Mouse (Mus musculus) fibroblast of lung, adult 2 months (primary cell): ENCODE results near the gene Mydgf.

Experiments used
- DNase-seq: peaks from one replicate; pipeline ENCODE4 v3.0.0-alpha.2; 2011; ENCODE audit warnings: low read depth

The Mydgf gene

DNA sequence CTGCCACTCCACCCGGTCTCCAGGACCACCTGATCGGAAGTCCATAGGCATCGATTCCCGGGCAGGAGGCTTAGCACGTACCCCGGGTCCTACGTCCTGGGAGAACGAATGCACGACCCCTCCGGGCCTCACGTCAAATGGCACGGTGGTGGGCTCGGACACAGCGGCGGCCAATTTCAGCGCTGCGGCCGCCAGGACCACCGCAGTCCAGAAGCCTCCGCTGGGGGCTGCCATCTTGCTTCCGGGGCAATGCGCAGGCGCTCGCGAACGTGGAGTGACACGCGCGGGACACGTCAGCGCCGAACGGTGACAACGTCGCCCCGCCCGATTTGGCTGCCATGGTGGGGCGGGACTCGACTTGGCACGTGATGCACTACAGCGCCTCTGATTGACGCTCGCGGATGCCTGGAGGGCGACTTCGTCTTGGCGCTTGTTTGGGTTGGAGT, at the start of gene Mydgf:
Mydgf (minus strand) TSS at position 263 of the 446 bp plus-strand sequence.
- peak; percentile 86 for DNase-seq

DNA sequence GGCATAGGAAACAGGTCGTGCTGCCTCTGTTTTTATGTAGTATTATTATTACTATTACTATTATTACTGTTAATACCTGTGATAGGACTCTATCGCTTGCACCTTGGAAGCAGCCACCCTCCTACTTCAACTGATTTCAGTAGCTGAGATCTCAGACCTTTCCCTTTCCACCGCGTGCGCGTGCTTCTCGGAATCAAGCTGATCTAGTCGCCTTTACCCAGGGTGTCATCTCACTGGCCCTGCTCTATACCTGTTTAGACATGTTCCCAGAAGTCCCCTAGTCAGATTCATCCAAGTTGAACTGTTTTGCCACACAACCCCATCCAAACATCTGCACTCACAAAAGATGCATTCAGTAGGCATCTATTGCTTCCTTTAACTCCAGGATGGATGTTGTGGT, 49.7 kb upstream of the Mydgf start:
- DNase-seq, result no peak

GRCm38 (mm10) chr17:56229943-56230342, 46.2 kb upstream of the Mydgf start:
- no peak for DNase-seq

GRCm38 (mm10) chr17:56226566-56226965, 42.8 kb upstream of the Mydgf start:
- no peak for DNase-seq

DNA sequence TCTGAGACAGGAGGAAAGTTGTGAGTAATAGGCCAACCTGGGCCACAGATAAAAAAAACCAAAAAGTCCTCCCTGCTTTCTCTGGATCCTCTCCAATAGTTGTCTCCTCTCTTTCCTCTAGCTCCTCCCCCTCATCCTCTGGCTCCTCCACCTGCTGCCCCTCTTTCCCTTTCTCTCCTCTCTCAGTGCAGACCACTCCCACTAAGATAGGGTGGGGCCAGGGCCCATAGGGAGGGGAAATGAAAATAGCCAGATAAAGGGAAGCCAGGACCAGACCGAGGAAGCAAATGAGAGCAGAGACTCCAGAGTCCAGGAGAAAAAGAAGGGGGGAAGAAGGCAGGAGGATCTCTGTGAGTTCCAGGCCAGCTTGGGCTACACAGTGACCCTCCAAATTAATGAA, 41.2 kb upstream of the Mydgf start:
- DNase-seq, result no peak

- no peak for DNase-seq
These were observed 36.1 kb upstream of the Mydgf start for GRCm38 (mm10) chr17:56219805-56220204.

DNA sequence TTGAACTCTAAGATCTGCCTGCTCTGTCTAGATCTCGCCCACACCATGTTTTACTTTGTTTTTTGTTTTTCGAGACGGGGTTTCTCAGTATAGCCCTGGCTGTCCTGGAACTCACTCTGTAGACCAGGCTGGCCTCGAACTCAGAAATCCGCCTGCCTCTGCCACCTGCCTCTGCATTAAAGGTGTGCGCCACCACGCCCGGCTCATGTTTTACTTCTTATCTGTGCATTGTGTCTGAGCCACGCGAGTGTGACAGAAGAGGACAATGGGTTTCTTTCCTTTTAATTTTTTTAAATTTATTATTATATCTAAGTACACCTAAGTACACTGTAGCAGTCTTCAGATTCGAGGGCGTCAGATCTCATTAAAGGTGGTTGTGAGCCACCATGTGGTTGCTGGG, 35.5 kb upstream of the Mydgf start:
- no peak for DNase-seq

DNA sequence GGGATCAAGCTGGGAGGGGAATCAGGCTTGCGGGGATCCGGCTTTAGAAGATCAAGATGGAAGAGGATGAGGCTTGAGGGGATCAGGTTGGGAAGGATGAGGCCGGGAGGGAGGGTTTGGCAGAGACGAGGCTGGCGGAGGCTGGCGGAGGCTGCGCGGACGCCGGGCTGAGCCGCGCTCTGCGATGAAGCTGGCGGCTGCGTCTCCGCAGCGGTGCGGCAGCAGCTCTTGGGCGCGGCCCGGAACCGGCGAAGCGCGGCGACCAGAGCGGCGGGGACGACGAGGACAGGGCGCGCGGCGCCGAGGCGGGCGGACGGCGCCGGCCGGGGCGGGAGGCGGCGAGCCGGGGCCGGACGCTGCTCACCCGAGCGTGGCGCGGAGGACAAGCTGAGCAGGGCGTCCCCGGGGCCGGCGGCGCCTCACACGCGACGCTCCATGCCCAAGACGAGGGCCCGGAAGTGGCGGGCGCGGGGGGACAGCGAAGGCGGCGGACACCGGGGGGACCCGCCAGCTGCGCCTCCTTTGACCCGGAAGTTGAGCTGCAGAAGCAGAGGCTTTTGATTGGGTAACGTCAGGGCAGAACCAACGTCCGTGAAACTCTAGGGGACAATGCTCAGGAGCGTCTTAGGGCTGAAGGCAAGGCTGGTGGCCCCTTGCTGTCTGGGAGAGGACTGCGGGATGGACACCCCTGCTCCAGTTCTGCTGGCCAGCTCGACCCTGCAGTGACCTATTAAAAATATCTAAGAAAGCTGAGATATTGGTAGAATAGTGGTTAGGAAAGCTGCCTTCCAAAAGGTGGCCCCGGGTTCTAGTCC, 34.9 kb upstream of the Mydgf start, which contains the start of gene Dpp9:
Dpp9 (minus strand) TSS at position 529 of the 815 bp plus-strand sequence.
- peak; percentile 96 for DNase-seq

DNA sequence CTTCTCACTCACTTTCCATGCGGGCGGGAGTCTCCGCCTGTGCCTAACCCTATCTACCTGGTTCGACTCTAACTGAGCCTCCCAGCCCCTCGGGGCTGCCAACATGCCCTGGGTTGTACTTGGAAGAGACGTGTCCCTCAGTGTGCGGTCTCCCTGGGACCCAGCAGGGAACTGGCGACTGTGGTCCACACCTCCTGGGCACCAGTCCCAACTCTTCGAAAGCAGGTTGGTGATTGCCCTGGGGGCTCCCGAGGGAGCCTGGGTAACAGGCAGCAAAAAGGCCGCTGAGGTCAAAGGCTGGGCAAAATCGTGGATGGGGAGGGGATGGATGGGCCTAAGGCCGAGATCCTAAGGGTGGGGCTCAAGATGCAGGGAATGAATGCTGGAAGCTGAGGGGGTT, 34.0 kb upstream of the Mydgf start:
- no peak for DNase-seq

GRCm38 (mm10) chr17:56214229-56214628, 30.5 kb upstream of the Mydgf start:
- no peak for DNase-seq

DNA sequence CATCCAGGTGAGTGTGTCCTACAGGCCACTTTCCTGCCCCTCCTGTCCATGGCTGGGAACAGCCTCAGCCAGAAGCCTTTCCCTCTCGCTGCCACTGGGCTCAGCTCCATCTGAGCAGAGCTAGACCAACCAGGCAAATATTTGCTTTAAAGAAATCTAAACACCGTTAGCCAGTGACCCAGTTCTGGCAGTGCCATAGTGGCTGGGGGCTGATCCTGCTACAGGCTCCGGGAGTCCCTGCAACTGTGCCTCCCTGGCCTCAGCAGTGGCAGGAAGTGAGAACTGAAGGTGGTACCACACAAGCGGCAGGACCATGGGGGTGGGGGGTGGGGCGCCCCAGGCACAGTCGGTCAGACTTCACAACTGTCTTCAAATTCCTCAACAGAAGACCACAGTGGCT, 29.0 kb upstream of the Mydgf start:
- no peak for DNase-seq

- no peak for DNase-seq
These were observed 27.4 kb upstream of the Mydgf start for GRCm38 (mm10) chr17:56211090-56211489.

GRCm38 (mm10) chr17:56208821-56209220, 25.1 kb upstream of the Mydgf start:
- DNase-seq, result no peak

DNA sequence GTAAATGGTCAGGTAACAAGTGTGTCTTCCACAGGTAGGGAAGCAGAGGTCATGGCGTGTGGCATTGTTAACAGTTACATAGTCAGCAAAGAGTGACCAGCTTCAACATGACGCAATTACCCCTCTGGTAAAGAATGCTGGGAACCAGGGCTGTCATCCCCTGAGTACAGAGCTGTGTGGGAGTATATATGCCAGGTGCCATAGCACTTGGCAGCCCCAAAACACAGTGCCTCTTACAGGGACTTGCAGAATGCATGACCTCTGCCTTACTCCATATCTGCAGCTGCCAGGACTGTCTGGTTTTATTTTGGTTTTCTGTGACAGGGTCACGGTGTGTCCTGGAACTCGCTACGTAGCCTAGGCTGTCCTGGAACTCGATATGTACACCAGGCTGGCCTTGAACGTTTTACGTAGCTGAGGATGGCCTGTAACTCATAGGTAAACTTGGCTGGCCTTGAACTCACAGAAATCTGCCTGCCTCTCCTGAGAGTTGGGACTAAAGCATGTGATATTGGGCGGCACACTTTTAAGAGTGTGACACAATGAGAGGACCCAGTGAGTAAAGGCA, 24.3 kb upstream of the Mydgf start:
- DNase-seq, result no peak

DNA sequence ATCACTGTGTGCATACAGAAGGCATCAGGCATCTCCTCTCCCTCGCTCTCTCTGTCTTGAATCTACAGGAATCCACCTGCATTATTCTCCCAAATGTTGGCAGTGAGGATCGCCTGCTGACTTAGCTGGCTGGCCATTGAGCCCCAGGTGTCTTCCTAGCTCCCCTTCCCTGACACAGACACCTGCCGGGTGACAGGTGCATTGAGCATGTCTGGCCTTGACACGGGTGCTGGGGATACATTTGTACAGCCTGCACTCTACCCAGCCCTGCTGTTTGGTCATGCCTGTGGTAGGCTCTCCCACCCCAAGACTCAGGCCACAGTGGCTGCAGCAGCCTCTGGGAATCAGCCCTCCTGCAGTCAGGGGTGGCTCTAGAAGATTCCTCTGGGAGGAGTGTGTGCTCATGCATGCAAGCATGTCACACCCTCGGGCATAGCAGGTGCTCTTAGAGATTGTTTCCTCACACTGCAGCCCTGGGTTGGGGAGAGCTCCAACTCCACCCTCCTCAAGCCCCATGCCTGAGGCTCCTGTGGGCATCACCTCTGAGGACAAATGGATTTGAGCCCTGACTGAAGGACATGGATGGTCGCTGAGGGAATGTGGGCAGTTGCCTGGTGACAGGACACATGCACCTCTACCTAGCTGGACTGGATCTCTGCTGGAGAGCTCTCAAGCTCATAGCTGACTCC, 23.4 kb upstream of the Mydgf start:
- no peak for DNase-seq

GRCm38 (mm10) chr17:56206276-56206884, 22.7 kb upstream of the Mydgf start:
- no peak for DNase-seq

DNA sequence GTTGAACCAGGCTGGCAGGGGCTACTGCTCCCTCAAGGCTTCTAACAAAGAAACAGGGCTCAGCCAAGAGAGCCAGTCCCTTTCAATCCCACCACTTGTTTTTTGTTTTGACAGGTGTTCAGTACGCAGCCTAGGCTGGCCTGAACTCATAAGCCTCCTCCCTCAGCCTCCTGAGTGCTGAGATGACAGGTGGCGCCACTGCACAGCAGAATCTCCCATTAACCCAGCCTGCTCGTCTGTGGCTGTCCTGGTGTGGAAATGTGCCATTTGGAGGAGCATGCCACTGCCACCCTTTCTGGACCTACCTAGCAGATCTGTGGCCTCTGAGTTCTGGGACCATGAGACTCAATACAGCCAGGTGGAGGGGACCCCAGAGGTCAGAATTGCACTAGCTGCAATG, 20.0 kb upstream of the Mydgf start:
- no peak for DNase-seq

DNA sequence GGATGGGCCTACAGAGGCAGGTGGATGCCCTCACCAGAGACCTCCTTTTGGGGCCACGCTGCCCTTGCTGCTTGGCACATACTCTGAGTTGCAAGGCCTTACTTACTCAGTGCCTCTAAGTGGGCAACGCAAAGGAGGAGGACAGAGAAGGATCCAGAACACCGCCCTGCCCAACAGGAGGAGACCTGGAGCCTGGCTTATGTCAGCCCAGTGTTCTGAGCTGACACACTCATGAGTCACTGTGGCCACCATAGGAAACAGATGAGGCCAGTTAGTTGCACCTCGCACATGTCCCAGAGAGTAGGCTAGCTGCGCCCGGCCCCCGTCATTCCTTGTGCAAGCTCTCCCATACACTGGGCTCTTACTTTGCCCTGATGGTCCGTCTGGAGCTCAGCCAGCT, 18.8 kb upstream of the Mydgf start:
- no peak for DNase-seq

DNA sequence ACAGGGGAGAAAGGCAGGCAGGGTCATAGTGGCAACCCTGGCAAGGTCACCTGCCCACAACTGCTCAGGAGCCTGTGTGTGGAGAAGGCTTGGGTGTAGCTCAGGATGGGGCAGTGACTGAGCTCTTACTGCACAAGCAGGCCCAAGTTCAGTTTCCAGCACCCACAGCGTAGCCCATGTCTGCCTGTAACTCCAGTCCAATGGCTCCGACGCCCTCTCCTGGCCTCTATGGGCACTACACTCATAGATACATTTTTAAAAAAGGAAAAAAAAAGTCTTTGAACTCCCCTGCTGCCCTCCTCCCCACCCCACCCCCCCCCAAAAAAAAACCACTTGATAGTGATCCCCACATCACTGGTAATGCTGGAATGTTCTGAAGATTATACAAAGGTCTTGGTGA, 17.9 kb upstream of the Mydgf start:
- no peak for DNase-seq

- no peak for DNase-seq
These were observed 16.9 kb upstream of the Mydgf start for GRCm38 (mm10) chr17:56200586-56200985.

- DNase-seq, result no peak
These were observed 13.1 kb upstream of the Mydgf start for GRCm38 (mm10) chr17:56196860-56197259.

DNA sequence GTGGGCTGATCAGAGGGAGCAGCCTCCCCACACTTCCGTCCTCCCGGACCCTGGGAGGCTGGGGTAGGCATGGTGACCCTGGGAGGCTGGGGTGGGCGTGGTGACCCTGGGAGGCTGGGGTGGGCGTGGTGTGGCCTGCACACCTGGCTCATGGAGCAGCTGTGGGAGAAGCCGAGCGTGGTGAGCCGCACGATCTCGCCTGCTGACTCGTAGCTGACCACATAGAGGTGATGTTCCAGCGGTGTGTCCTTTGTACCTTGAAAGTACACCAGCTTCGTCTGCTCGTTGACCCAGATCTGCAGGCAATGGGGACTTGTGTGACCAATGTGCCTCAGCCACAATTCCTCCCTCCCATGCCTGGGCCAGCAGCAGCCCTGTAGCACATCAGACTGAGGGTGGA, 11.0 kb upstream of the Mydgf start:
- DNase-seq, result no peak

GRCm38 (mm10) chr17:56194357-56194756, 10.6 kb upstream of the Mydgf start:
- DNase-seq, result no peak
